Mouse (Mus musculus) ES-Bruce4 (cell line): ENCODE data around the gene Pigv.

Experiments used
- CTCF ChIP-seq: IDR thresholded peaks from one replicate; pipeline ENCODE4 v1.8.1; 2011; ENCODE audit warnings: low read depth, low read length
- POLR2A ChIP-seq: IDR thresholded peaks from one replicate; pipeline ENCODE4 v1.8.1; 2011; ENCODE audit warnings: low read length; ENCODE audit not compliant: insufficient read depth

GRCm38 (mm10) chr4:133633332-133634042, 39.0 kb downstream of the Pigv start:
- TF ChIP-seq POLR2A (no peak), CTCF (peak; percentile 54)
